Mouse (Mus musculus): ENCODE results near the gene Meis1. TPM values are rescaled to one million over a fixed set of nuclear protein-coding genes. Genes with fewer than 3 reads are reported as not detected.

Meis1 gene
- polyA plus RNA-seq, 2 experiments = 5.6 to 6.2 TPM

DNA sequence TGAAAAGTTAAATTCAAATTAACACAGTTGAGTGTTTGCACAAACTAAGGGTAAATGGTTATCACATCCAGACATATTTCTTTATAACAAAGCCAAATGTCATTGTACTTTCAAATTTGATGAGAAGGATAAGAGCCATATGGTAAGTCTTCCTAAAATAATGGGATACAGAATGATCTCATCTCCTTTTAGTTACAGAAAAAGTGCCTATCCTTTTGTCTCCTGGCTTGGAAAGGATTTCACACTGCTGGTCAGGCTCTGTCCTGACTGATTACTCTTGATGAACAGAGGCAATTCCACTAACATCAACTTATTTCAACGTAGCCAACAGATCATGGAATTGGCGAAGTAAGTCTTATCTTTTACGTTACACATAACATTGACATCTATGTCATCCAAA, 171.1 kb downstream of the Meis1 start:
- Histone ChIP-seq H3K9ac (replicated peaks) (no peak overlapping the region), H3K27me3 (ENCODE audit: control insufficient read depth, insufficient read depth, low read length) (no peaks in the 10 kb centered on the region), H3K4me2 (ENCODE audit: low read depth) (no peak overlapping the region), H3K4me1 (replicated peaks; ENCODE audit: control insufficient read depth in 2 of 2, insufficient read depth in 2 of 2, low read length in 1 of 2) (no peaks in the 10 kb centered on the region), H3K27ac (no peak overlapping the region), H3K4me3 (ENCODE audit: insufficient read depth in 1 of 2, low read depth in 2 of 2, low read length in 2 of 2) (no peak overlapping the region), H3K9me3 (ENCODE audit: control insufficient read depth, low read length) (no peaks in the 10 kb centered on the region), H3K36me3 (replicated peaks; ENCODE audit: control insufficient read depth, insufficient read depth, low read depth) (no peaks in the 10 kb centered on the region)
- DNase-seq (ENCODE audit: low read depth in 3 of 3, low spot score in 3 of 3) = no peak
- no peak for ATAC-seq (ENCODE audit: insufficient read depth)
- 66% methylated on average over 3 of the region's 3 CpGs for WGBS (ENCODE audit: insufficient replicate concordance)
- TF ChIP-seq EP300 (IDR thresholded peaks at IDR 0.05; ENCODE audit: low read depth) (no peak), CTCF (IDR thresholded peaks at IDR 0.05; ENCODE audit: low read depth) (no peak)

DNA sequence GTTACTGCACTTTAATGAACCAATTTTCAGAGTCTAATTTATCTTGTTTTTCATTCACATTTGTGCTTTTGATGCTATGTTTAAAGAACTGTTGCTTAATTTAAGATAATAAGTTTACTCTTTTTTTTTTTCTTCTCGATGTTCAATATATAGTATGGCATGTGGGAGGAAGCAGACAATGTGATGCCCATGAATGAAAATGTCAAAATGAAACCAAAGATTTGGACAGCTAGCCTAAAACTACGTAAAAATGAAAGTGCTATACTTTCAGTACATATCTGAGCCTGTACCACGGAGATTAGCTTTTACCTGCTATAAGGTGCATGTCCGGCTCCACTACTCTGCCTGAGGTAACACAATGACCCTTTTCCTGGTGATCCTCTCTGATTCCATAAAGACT, 172.3 kb downstream of the Meis1 start:
- no peaks in the 10 kb centered on the region for H3K27me3 ChIP-seq (ENCODE audit: control insufficient read depth, insufficient read depth, low read length)
- no peak for ATAC-seq (ENCODE audit: insufficient read depth)
- H3K9ac ChIP-seq (replicated peaks) = no peak overlapping the region
- 62% methylated on average over 4 of the region's 4 CpGs for WGBS (ENCODE audit: insufficient replicate concordance)
- no peak overlapping the region for H3K4me3 ChIP-seq (ENCODE audit: insufficient read depth in 1 of 2, low read depth in 2 of 2, low read length in 2 of 2)
- no peaks in the 10 kb centered on the region for H3K36me3 ChIP-seq (replicated peaks; ENCODE audit: control insufficient read depth, insufficient read depth, low read depth)
- no peaks in the 10 kb centered on the region for H3K9me3 ChIP-seq (ENCODE audit: control insufficient read depth, low read length)
- DNase-seq (ENCODE audit: low read depth in 3 of 3, low spot score in 3 of 3) = no peak
- no peak overlapping the region for H3K27ac ChIP-seq
- H3K4me1 ChIP-seq (replicated peaks; ENCODE audit: control insufficient read depth in 2 of 2, insufficient read depth in 2 of 2, low read length in 1 of 2) = no peaks in the 10 kb centered on the region
- H3K4me2 ChIP-seq (ENCODE audit: low read depth) = no peak overlapping the region
- TF ChIP-seq EP300 (IDR thresholded peaks at IDR 0.05; ENCODE audit: low read depth) (no peak), CTCF (IDR thresholded peaks at IDR 0.05; ENCODE audit: low read depth) (no peak)

DNA sequence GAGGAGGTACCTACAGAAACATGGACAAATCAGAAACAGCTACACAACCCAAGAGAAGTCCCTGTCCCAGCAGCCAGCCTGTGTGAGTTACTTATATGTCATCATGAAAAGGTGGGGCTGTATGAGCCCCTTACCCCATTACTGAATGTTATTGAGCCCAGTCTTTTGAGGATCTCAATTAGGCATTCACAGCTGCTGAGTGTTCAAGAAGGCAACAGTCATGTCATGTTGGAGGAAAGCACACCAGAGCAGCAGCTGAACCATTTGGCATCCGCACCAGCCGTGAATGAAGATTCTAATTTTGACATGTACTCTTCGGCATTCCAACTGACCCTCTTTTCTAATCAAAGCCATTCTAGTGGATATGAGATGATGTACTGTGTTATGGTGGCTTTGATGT, 172.9 kb downstream of the Meis1 start:
- H3K27ac ChIP-seq = no peak overlapping the region

DNA sequence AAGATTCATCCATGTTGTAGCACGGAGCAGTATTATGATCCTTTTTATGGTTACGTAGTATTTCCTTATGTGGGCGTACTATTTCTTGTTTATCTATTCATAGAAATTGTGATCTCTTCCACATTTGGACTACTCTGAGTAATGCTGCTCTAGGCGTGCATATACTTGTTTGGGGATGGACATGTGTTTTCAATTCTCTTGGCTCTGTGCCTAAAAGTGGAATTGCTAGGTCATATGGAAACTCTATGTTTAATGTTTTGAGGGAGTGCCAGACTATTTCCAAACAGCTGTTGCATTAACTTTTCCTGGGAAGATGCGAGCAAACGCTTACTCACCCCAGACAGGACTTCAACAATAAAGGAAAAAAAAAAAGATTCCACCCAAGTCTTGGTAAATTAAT, 173.3 kb downstream of the Meis1 start:
- TF ChIP-seq EP300 (IDR thresholded peaks at IDR 0.05; ENCODE audit: low read depth) (no peak), CTCF (IDR thresholded peaks at IDR 0.05; ENCODE audit: low read depth) (no peak)
- H3K27ac ChIP-seq = no peak overlapping the region
- H3K4me3 ChIP-seq (ENCODE audit: insufficient read depth in 1 of 2, low read depth in 2 of 2, low read length in 2 of 2) = no peak overlapping the region
- ATAC-seq (ENCODE audit: insufficient read depth) = no peak
- 66% methylated on average over 6 of the region's 6 CpGs for WGBS (ENCODE audit: insufficient replicate concordance)
- no peaks in the 10 kb centered on the region for H3K36me3 ChIP-seq (replicated peaks; ENCODE audit: control insufficient read depth, insufficient read depth, low read depth)
- no peak for DNase-seq (ENCODE audit: low read depth in 3 of 3, low spot score in 3 of 3)
- H3K4me1 ChIP-seq (replicated peaks; ENCODE audit: control insufficient read depth in 2 of 2, insufficient read depth in 2 of 2, low read length in 1 of 2) = no peaks in the 10 kb centered on the region
- no peak overlapping the region for H3K9ac ChIP-seq (replicated peaks)
- H3K4me2 ChIP-seq (ENCODE audit: low read depth) = no peak overlapping the region
- no peaks in the 10 kb centered on the region for H3K9me3 ChIP-seq (ENCODE audit: control insufficient read depth, low read length)
- no peaks in the 10 kb centered on the region for H3K27me3 ChIP-seq (ENCODE audit: control insufficient read depth, insufficient read depth, low read length)

More for the DNA sequence above, 172.9 kb downstream of the Meis1 start:
- ATAC-seq (ENCODE audit: insufficient read depth) (no peak), DNase-seq (ENCODE audit: low read depth in 3 of 3, low spot score in 3 of 3) (no peak)
- H3K9me3 ChIP-seq (ENCODE audit: control insufficient read depth, low read length) = no peaks in the 10 kb centered on the region
- H3K9ac ChIP-seq (replicated peaks) = no peak overlapping the region
- no peaks in the 10 kb centered on the region for H3K27me3 ChIP-seq (ENCODE audit: control insufficient read depth, insufficient read depth, low read length)
- TF ChIP-seq CTCF (IDR thresholded peaks at IDR 0.05; ENCODE audit: low read depth) = no peak
- TF ChIP-seq EP300 (IDR thresholded peaks at IDR 0.05; ENCODE audit: low read depth) = no peak
- no peaks in the 10 kb centered on the region for H3K4me1 ChIP-seq (replicated peaks; ENCODE audit: control insufficient read depth in 2 of 2, insufficient read depth in 2 of 2, low read length in 1 of 2)
- no peak overlapping the region for H3K4me3 ChIP-seq (ENCODE audit: insufficient read depth in 1 of 2, low read depth in 2 of 2, low read length in 2 of 2)
- no peak overlapping the region for H3K4me2 ChIP-seq (ENCODE audit: low read depth)
- H3K36me3 ChIP-seq (replicated peaks; ENCODE audit: control insufficient read depth, insufficient read depth, low read depth) = no peaks in the 10 kb centered on the region
- WGBS (ENCODE audit: insufficient replicate concordance) = 78% methylated on average over 3 of the region's 3 CpGs

DNA sequence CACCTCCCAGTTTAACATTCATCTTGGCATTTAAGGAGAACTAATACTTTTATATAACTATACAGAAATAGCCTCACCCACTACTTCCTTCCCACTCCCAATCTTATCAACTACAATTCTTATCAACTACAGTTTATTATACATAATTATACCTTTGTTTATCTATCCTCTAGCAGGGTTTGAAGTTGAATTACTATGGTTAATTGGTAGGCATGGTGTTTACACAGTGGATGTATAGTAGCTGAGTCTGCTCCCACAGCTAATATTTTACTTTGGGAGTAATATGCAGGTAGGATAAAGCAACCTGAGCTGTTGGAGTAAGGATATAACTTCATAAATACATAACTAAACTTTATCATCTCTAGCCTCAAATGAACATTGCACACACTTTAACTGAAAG, 188.7 kb downstream of the Meis1 start:
- no peak overlapping the region for H3K4me2 ChIP-seq (ENCODE audit: low read depth)
- no peaks in the 10 kb centered on the region for H3K36me3 ChIP-seq (replicated peaks; ENCODE audit: control insufficient read depth, insufficient read depth, low read depth)
- H3K27ac ChIP-seq = no peak overlapping the region
- H3K27me3 ChIP-seq (ENCODE audit: control insufficient read depth, insufficient read depth, low read length) = no peaks in the 10 kb centered on the region
- TF ChIP-seq CTCF (IDR thresholded peaks at IDR 0.05; ENCODE audit: low read depth) (no peak), EP300 (IDR thresholded peaks at IDR 0.05; ENCODE audit: low read depth) (no peak)
- ATAC-seq (ENCODE audit: insufficient read depth) (no peak), DNase-seq (ENCODE audit: low read depth in 3 of 3, low spot score in 3 of 3) (no peak)
- no peak overlapping the region for H3K4me3 ChIP-seq (ENCODE audit: insufficient read depth in 1 of 2, low read depth in 2 of 2, low read length in 2 of 2)
- H3K4me1 ChIP-seq (replicated peaks; ENCODE audit: control insufficient read depth in 2 of 2, insufficient read depth in 2 of 2, low read length in 1 of 2) = no peaks in the 10 kb centered on the region
- no peak overlapping the region for H3K9ac ChIP-seq (replicated peaks)
- no peaks in the 10 kb centered on the region for H3K9me3 ChIP-seq (ENCODE audit: control insufficient read depth, low read length)
